Mouse (Mus musculus) spleen, postnatal 10 days (tissue): ENCODE results near the gene Muc4.

Source experiments
- DNase-seq, 2 experiments: peaks; one replicate each; pipeline ENCODE4 v3.0.0; 2021 to 2022; ENCODE audit warnings: low spot score in 2 of 2

The Muc4 gene

GRCm38 (mm10) chr16:32735586-32735985 is at the start of gene Muc4:
TSS of gene Muc4 (plus strand) at chr16:32735886.
- no peak for DNase-seq

- no peak for DNase-seq
These were observed 49.7 kb upstream of the Muc4 start for GRCm38 (mm10) chr16:32685998-32686397.

GRCm38 (mm10) chr16:32687221-32687620 is 48.5 kb upstream of the Muc4 start:
- DNase-seq = no peak

DNA sequence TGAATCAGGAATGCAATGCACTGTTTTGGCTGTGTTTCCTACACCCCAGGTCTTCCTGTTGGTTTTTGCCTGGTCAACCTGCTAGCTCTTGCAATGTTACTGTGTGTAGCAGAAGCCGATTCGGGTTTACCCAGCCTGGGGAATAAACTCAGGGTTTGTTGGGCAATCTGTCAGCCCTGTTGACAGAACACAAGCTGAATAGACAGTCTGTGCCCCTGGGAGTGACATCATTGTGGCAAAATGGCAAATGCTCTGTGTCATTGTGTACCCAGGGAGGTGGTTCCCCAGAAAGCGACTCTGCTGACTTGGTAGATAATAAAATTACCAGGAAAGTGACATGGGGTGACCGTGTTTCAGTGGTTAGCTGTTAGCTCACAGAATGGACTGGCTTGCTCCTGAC is 46.9 kb upstream of the Muc4 start:
- DNase-seq = no peak

DNA sequence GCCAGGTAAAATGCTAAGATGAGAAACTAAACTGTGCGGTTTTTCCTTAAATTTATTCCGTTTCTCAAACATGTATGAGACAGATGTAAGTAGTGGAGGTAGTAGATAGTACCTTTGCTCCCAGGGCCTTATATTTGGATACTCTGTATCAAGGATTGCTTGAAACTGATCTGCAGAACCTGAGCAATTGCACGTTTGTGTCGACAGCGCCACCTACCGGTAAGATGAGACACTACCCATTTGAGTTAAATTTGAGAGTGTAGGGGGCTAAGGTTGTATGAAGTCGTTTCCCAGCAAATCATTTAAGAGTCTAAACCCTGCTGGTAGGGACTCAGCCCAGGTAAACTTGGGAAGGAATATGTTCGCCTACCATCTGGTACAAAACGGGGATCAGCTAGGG is 46.2 kb upstream of the Muc4 start:
- peak; percentile 70 to 83 for DNase-seq

GRCm38 (mm10) chr16:32696841-32697464 is 38.7 kb upstream of the Muc4 start:
- DNase-seq = no peak

DNA sequence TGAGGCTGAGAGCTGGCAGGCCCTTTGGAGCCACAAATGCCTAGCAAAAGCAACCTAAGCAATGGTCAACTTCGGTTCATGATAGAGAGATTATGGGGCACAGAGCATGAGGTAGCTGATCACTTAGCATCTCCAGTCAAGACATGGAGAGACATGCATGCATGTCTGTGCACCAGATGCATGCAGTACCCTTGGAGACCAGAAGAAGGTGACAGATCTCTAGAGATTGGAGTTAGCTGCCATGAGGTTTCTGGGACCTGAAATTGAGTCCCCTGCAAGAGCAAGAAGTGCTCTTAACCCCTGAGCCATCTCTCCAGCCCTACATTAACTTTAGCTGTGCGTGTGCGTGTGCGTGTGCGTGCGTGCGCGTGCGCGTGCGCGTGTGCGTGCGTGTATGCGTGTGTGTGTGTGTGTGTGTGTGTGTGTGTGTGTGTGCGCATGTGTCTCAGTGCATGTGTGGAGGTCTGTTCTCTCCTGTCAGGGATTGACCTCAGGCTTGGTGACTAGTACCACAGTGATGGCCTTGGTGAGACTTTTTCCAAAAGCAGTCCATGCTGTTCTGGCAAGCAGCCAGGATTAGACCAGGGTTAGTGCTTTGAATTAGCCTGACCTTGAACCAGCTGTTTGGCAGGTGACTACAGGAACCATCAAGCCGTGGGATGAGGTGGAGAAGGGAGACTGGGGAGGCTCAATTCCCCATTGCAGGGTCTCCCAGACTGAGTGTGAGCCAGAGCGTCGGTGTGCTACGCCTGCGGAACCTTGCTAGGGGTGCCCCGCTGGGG is 37.8 kb upstream of the Muc4 start:
- no peak for DNase-seq

DNA sequence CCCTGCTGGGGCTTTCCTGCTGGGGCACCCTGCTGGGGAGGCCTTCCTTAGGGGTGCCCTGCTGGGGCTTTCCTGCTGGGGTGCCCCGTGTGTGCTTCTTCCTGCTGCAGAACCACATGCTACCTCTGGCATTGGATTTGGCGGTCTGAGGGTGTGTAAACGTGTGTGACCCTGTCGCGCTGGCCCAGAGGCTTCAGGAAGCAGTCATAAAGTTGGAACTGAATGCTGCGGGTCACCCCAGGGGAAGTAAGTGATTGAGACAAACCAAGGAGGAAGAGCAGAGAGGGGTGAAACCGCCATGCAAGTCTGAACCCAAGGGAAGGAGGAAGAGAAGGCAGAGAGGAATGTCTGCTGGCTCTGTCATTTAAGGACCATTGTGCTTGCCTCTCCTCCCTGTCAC is 37.1 kb upstream of the Muc4 start:
- no peak for DNase-seq

GRCm38 (mm10) chr16:32703312-32703912 is 32.3 kb upstream of the Muc4 start:
- no peak for DNase-seq

GRCm38 (mm10) chr16:32705606-32706005 is 30.1 kb upstream of the Muc4 start:
- no peak for DNase-seq

DNA sequence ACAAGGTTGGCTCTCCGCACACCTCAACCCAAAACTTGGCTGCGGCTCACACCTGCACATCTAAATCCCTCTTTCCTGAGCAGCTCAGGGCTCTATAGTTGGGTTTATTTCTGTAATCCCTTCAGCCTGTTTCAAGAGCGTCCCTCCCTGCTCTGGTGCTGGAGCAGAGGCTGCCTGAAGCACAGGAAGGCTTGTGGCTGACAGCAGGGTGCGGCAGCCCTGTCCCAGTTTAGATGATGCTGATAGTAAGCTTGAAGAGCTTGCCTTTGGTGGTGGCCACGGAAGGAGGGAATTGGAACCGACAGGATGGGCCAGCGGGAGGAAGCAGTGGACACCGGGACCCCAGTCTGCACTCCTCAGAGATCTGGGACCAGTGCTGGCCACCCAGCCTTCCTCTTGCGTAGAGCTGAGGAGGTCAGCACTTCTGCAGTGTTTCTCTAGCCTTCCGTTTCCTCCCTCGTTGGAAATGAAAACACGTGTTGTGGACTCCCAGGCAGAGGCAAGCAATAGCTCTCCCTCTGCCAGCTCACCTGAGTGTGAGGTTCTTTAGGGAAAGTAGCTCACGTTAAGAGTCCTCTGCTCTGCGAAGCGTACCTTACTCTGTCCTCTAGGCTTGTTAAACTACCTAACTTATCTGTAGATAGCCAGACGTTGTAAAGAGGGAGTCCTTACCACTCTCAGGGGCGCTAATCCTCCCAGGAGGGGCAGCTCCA is 28.4 kb upstream of the Muc4 start:
- DNase-seq = no peak

DNA sequence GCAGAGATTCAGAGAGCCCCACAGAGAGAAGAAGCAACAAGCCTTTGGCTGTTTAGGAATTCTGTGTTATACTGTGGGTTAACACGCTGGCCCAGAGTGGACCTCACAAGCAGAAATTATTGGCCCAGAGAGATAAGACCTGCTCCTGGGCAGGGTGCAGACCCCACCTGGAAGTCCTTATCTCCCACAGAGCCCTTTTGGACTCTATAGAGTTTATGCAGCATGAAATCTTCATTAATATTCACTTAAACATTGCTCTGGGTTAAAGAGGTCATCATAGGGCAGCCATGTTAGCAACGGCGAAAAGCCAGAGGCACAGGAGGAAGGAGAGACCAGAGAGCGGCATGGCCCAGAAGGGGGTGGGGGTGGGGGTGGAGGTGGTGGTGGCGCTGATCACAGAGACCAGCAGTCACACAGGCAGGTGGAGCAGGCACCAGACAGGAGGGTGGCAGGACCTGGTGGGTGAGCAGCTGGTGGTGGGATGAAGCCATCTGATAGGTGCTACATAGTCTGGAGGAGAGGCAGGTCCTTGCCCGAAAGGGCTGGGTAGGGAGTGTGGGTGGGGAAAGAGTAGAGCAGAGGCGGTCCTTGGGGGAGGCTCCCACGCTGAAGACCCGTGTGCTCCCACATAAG is 27.7 kb upstream of the Muc4 start:
- no peak for DNase-seq

GRCm38 (mm10) chr16:32708457-32709033 is 27.1 kb upstream of the Muc4 start:
- no peak for DNase-seq

- DNase-seq = no peak
These were observed 26.6 kb upstream of the Muc4 start for GRCm38 (mm10) chr16:32709116-32709515.

- no peak for DNase-seq
These were observed 25.1 kb upstream of the Muc4 start for GRCm38 (mm10) chr16:32710426-32711070.

GRCm38 (mm10) chr16:32712202-32712601 is 23.5 kb upstream of the Muc4 start:
- no peak for DNase-seq

DNA sequence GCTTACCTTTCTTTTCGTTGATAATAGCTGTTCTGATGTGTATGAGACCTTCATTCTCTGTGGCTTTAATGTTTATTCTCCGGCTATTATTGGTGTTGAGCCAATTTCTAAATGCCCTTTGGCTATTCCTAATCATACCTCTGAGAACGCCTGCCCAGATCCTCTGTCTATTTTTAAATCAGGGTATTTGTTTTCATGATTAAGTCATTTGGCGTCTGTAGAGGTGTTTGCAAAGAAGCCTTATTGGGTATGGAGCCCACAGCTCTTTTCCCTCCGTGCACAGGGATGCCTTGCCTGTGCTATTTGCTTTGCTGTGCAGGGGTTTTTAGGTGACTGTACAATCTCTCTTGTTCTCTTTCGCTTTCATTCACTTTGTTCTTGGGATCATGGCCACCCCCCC is 22.1 kb upstream of the Muc4 start:
- no peak for DNase-seq

GRCm38 (mm10) chr16:32715364-32715763 is 20.3 kb upstream of the Muc4 start:
- DNase-seq = peak in 1 of 2 experiments; percentile 40

- DNase-seq = no peak
These were observed 12.5 kb upstream of the Muc4 start for GRCm38 (mm10) chr16:32723163-32723562.

DNA sequence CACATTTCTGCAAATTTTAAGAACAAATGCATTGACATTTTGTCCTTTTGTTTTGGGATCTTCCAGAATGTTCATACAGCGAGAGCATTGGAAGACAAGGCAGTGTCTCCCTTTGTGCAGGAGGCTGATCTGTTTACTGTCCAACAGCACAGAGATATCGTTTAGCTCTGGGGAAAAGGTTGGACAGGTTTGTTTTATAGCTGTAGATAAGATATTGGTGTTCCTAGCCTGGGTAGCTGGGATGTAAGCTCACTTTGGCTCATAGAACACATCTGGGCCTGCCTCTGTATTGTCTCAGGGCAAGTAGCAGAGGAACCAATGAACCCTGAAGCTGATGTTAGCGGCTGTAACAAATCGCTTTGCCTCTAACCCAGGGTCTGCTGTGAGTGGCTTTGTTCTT is 11.9 kb upstream of the Muc4 start:
- DNase-seq = no peak

- no peak for DNase-seq
These were observed 11.4 kb upstream of the Muc4 start for GRCm38 (mm10) chr16:32724259-32724658.
